Mouse (Mus musculus) lung, postnatal 0 days (tissue): ENCODE measurements around the gene Efna5. TPM values are rescaled to one million over a fixed set of nuclear protein-coding genes. Genes with fewer than 3 reads are reported as not detected.

Experiments used
- ATAC-seq: fragments of 200-750 bp; cut with Nextera tagmentation; 2 replicates; pipeline ENCODE4 v1.8.0; 2017; ENCODE audit warnings: moderate library complexity
- DNase-seq: peaks from one replicate; pipeline ENCODE4 v3.0.0-alpha.2; 2016; ENCODE audit warnings: low spot score
- H3K27ac ChIP-seq: fragments of 300-500 bp; sonication (generic); 2 replicates; pipeline ENCODE4 v1.5.1; 2014; ENCODE audit warnings: antibody characterized with exemption, mild to moderate bottlenecking, low read length, mixed read lengths
- H3K27me3 ChIP-seq: fragments of 300-500 bp; sonication (generic); replicated peaks from 2 replicates; pipeline ENCODE4 v1.6.1; 2014; ENCODE audit warnings: low read length, mixed read lengths; ENCODE audit not compliant: insufficient read depth
- H3K36me3 ChIP-seq: fragments of 300-500 bp; sonication (generic); 2 replicates; pipeline ENCODE4 v1.6.1; 2014; ENCODE audit warnings: low read length, mixed read lengths; ENCODE audit not compliant: insufficient read depth
- H3K4me1 ChIP-seq: fragments of 300-500 bp; sonication (generic); 2 replicates; pipeline ENCODE4 v1.6.1; 2014; ENCODE audit warnings: antibody characterized with exemption, low read depth, low read length, mixed read lengths; ENCODE audit not compliant: insufficient read depth
- H3K4me2 ChIP-seq: fragments of 300-500 bp; sonication (generic); replicated peaks from 2 replicates; pipeline ENCODE4 v1.6.1; 2014; ENCODE audit warnings: low read depth, mild to moderate bottlenecking, low read length, moderate library complexity, mixed read lengths
- H3K4me3 ChIP-seq: fragments of 300-500 bp; sonication (generic); 2 replicates; pipeline ENCODE4 v1.5.1; 2014; ENCODE audit warnings: low read depth, low read length
- H3K9ac ChIP-seq: fragments of 300-500 bp; sonication (generic); replicated peaks from 2 replicates; pipeline ENCODE4 v1.6.1; 2014; ENCODE audit warnings: low read depth, mild to moderate bottlenecking
- H3K9me3 ChIP-seq: fragments of 300-500 bp; sonication (generic); 2 replicates; pipeline ENCODE4 v1.6.1; 2016; ENCODE audit warnings: low read length, mixed read lengths
- CTCF ChIP-seq: IDR thresholded peaks from 2 replicates; pipeline ENCODE4 v1.5.1; 2016; ENCODE audit warnings: antibody characterized with exemption, mild to moderate bottlenecking
- EP300 ChIP-seq: IDR thresholded peaks from 2 replicates; pipeline ENCODE4 v1.6.1; 2016; ENCODE audit warnings: antibody characterized with exemption, mild to moderate bottlenecking, control low read depth
- WGBS: fragments of 180-500 bp; shearing (Covaris S2); extraction: QIAGEN DNeasy Blood & Tissue Kit; methylation state at CpG from one replicate; pipeline ENCODE4 v1.1.7; 2014; 5-methylcytosine and 5-hydroxymethylcytosine counted together
- polyA plus RNA-seq: library from polyadenylated mRNA; unstranded; fragments of >200 nt; fragmentation: Nextera tagmentation; extraction: Ambion mirVana; gene quantifications from 2 replicates; pipeline ENCODE4 v1.2.1, GENCODE M21; 2015

Gene Efna5
- polyA plus RNA-seq, 1 experiment from 2014 or later, result 6.7 TPM

DNA sequence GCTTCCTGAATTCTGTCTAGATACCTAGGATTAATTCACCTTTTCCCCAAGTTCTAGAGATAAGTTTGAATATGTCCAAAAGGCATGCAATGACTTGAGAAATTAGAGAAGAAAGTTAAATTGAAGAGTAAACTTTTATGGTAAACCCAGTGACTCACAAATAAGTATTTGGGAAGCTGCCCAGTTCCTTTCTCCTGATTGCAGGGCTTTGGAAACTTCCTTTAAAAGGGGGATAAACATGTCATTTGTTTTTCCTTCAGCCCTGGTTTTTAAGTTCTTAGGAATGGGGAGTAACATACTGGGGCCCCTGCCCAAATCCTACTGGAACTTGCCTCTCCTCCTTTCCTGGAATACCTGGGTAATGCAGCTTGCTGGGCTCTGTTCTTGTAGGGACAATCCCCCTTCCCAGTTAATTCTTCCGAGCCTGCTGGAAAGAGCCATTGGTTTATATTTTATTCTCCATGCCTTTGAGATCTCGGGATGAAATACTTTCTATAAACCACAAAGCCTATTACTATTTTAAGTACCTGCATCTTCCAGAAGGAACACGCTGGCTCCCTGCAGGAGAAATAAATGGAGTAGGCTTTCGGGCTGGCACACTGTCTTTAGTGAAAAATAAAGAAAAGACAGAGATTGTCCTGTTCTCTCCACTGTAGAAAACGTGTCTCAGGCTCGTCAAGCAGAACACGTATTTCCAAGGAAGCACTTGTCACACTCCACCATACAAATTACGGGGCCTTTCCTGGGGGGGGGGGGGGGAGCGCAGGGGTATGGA lies 282.2 kb downstream of the Efna5 start:
- peak; percentile 34 for DNase-seq
- Histone ChIP-seq H3K27me3 (no peaks in the 10 kb centered on the region), H3K27ac (no peak overlapping the region), H3K4me1 (no peaks in the 10 kb centered on the region), H3K4me3 (no peak overlapping the region), H3K4me2 (no peak overlapping the region), H3K9ac (no peak overlapping the region), H3K36me3 (no peaks in the 10 kb centered on the region), H3K9me3 (no peaks in the 10 kb centered on the region)
- TF ChIP-seq EP300 (no peak), CTCF (no peak)
- no peak for ATAC-seq
- WGBS, result 48% methylated on average over 9 of the region's 9 CpGs

DNA sequence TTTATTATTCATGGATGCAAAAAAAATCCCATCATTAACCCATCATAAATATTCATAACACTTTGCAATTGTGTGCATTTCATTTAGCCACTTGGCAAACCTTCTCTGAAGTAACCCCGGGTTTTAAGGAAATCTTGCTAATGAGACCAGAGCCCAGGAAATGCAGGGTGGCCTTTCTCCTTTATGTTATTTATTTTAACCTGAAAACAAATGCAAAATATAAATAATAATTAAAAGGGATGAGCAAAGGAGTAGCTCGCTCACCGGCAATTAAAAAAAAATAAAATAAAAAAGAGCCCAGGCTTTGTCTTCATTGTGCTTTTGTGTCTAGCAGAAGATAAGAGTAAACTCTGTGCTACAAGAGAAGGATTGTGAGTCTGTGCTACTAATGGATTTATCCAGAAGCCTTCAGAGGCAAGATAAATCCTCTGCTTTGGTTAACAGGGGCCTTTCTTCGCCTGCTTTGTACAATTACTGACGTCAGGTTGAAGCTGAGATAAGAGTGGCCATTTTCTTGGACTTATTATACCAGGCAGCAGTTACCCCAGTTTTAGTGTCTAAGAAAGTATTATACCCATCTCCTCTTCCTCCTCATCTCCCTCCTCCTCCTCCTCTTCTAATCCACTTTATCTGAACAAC lies 288.6 kb downstream of the Efna5 start:
- Histone ChIP-seq H3K4me3 (no peak overlapping the region), H3K9ac (no peak overlapping the region), H3K27ac (no peak overlapping the region), H3K36me3 (no peaks in the 10 kb centered on the region), H3K27me3 (no peaks in the 10 kb centered on the region), H3K4me1 (no peaks in the 10 kb centered on the region), H3K9me3 (no peaks in the 10 kb centered on the region), H3K4me2 (no peak overlapping the region)
- TF ChIP-seq CTCF, result no peak
- no peak for TF ChIP-seq EP300
- DNase-seq (no peak), ATAC-seq (no peak)
- 74% methylated on average over 5 of the region's 5 CpGs for WGBS

DNA sequence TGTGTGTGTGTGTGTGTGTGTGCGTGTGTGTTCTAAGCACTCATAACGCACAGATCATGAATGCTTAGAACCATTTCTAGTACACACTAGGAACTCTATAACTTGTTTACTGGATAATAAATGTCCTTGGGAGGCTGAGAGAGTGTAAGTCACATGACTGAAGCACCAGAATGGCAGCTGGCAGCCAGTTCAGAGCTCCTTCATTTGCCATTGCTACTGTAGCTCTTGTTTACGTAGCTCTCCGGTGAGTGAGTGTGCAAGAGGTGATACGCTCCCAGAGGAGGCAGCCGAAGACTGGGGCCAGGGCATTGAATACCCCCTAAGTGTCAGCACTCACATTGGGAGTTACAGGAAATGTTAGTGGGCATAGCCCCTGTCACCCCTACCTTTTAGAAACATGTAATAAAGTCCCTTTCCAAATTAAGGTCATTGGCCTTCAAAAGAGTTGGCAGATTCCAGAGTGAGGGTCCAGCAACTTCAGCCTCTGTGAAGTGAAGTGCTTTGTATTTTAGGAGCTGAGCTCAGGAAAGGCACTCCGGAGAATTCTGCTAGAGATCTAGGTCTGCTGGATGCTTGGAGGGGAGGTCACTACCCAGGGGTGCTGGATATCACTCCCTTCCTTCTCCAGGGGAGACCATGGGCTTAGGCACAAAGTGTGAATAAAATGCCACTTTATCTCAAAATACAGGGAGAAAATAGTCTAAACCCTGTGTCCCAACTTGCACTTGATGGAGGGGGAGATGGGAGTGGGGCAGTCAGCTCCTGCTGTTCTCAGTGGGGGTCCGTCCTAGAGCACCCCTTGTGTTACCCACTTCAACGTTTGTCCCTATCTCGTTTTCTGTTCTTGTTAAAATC lies 289.3 kb downstream of the Efna5 start:
- ATAC-seq (no peak), DNase-seq (no peak)
- no peak overlapping the region for H3K27ac ChIP-seq
- TF ChIP-seq EP300 (no peak), CTCF (no peak)
- H3K9me3 ChIP-seq, result no peaks in the 10 kb centered on the region
- H3K4me2 ChIP-seq, result no peak overlapping the region
- no peak overlapping the region for H3K4me3 ChIP-seq
- H3K9ac ChIP-seq, result no peak overlapping the region
- H3K36me3 ChIP-seq, result no peaks in the 10 kb centered on the region
- no peaks in the 10 kb centered on the region for H3K4me1 ChIP-seq
- H3K27me3 ChIP-seq, result no peaks in the 10 kb centered on the region
- 55% methylated on average over 10 of the region's 10 CpGs for WGBS

DNA sequence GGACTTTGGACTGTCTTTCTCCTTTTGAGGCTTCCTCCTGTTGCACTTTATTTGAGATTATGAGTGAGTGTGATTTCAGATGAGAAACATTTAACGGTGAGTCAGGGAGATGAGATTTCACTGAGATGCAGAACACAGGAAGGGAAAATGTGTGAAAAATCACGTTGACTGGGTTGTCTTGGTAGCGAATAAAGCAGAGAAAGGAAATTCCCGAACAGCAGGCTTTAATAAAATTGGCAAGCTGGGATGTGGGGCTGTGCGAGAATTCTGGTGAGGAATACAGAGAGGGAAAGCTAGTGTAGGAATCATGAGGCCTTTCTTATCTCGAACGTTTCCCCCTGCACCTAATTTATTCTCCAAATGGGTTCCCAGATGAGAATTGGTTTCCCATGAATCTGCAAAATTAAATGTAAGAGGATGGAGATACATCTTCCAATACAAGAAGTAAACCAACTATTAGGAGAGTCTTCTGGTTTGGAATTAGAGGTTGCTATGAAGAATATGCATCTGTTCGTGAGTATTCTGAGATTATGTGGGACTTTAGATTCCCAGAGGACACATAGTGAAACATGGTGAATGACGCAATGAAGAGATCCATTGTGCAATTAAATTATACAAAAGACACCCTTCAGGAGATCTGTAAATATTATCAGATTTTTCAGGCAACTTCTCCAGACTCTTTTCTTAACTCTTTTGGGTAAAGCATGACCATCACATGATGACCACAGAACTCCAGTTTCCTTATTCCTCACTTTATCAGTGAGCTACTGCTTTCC lies 290.2 kb downstream of the Efna5 start:
- Histone ChIP-seq H3K27me3 (no peaks in the 10 kb centered on the region), H3K4me3 (no peak overlapping the region), H3K27ac (no peak overlapping the region), H3K4me2 (no peak overlapping the region), H3K9ac (no peak overlapping the region), H3K36me3 (no peaks in the 10 kb centered on the region), H3K4me1 (no peaks in the 10 kb centered on the region), H3K9me3 (no peaks in the 10 kb centered on the region)
- no peak for DNase-seq
- TF ChIP-seq EP300 (no peak), CTCF (no peak)
- 57% methylated on average over 9 of the region's 9 CpGs for WGBS
- no peak for ATAC-seq

DNA sequence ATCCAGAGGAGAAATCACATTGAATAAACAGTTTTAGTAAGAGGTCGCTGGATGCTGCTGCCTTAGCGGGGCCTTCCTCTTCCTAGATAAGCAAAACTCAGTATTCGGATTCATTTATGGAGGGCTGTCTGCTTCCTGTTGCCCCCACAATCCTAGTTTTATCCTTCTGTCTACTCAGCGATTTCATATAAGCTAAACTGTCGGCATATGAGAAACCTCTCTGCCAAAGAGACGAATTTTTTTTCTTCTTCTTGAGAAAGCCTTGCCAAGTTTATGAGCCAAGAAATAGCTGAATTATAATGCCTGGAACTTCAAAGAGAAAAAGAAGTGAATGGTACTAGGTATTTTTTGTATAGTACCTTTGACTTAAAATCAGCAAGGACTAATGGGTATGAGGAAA lies 301.0 kb downstream of the Efna5 start:
- Histone ChIP-seq H3K4me3 (no peak overlapping the region), H3K36me3 (no peaks in the 10 kb centered on the region), H3K27ac (no peak overlapping the region), H3K9ac (no peak overlapping the region), H3K27me3 (no peaks in the 10 kb centered on the region), H3K4me2 (no peak overlapping the region), H3K4me1 (no peaks in the 10 kb centered on the region), H3K9me3 (no peaks in the 10 kb centered on the region)
- TF ChIP-seq EP300 (no peak), CTCF (no peak)
- WGBS, result 49% methylated on average over 6 of the region's 6 CpGs
- no peak for DNase-seq
- ATAC-seq, result no peak

DNA sequence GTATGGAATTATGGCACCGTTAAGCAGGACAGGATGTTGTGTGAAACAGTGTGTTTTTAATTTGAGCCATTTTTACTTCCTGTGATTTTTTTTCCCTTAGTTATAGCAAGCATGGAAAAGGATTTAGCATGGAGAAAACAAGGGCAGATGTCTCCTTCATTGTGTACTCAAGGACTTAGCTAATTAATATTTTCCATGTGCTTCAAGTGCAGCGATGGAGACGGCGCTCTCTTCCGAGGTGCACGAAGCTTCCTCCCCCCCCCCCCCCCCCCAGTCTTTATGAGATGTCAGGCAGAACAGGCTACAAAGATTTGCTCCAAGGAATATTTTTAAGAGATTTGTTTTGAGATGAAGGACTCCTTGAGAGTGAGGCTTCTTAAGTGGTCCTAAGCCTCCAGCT lies 301.5 kb downstream of the Efna5 start:
- TF ChIP-seq EP300 (no peak), CTCF (no peak)
- Histone ChIP-seq H3K27me3 (no peaks in the 10 kb centered on the region), H3K36me3 (no peaks in the 10 kb centered on the region), H3K9ac (no peak overlapping the region), H3K9me3 (no peaks in the 10 kb centered on the region), H3K4me2 (no peak overlapping the region), H3K4me1 (no peaks in the 10 kb centered on the region), H3K27ac (no peak overlapping the region), H3K4me3 (no peak overlapping the region)
- DNase-seq (no peak), ATAC-seq (no peak)
- WGBS, result 55% methylated on average over 6 of the region's 6 CpGs
